Mouse (Mus musculus): ENCODE results near the gene Mrps15. TPM values are rescaled to one million over a fixed set of nuclear protein-coding genes. Genes with fewer than 3 reads are reported as not detected.
"Not testable (repeated sequence)": the region's sequence is repeated elsewhere in the genome, so short reads cannot be mapped to it uniquely, and the experiment has no call there.

The Mrps15 gene
- polyA plus RNA-seq, 1 experiment from 2014 or later, result 118 TPM

DNA sequence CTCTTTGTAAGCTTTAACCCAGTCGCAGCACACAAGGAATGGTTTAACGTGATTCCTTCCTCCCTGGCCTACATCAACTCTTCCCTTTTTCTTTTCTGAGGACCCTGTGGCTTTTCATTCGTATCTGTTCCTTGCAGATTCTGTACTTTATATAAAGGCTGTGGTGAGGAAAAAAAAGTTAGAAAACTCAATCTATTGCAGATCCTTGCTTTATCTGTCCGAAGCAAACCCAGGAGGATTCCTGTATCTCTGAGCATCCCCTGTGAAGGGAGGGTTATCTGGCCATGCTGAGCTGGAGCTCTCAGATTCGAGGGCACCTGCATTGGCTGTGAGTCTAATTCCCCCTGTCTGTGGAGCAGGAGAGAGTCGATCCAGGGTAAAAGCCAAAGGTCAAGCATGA, 22.1 kb downstream of the Mrps15 start:
- DNase-seq (ENCODE audit: low spot score), result no peak

DNA sequence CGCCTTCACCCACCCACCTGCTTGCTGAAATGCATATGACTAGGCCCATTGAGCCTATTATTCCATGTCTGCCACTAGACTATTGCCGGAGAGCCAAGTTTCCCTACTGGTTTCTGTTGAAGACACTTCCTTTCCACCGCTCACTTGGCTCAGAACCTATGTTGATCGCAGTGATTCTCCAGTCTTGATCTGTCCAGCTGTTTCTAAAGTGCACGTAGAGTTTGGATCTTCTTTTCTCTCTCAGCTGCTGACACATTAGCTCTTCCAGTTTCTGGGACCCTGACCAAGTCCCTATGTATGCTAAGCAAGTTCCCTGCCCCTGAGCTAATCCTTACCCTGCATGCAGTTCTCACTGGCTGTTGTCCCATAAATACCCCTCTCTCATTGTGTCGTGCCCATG, 31.1 kb downstream of the Mrps15 start:
- no peak for DNase-seq (ENCODE audit: low spot score)

DNA sequence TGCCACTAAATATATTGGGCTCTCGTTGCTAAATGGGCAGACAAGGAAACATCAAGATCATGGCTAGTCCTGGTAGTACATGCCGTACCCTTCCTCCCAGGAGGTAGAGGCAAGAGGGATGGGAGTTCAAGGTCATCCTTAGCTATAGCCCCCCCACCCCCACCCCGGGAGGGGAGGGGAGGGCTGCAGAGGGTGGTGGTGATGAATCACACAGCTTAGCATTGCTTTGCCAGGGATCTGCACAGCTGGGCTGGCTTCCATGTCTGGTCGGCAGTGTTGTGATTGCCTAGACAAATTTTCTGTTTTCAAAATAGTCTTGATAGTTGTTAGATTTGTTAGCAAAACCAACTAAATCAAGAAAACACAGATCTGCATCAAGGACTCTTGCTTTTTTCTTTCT, 32.5 kb downstream of the Mrps15 start:
- no peak for DNase-seq (ENCODE audit: low spot score)

DNA sequence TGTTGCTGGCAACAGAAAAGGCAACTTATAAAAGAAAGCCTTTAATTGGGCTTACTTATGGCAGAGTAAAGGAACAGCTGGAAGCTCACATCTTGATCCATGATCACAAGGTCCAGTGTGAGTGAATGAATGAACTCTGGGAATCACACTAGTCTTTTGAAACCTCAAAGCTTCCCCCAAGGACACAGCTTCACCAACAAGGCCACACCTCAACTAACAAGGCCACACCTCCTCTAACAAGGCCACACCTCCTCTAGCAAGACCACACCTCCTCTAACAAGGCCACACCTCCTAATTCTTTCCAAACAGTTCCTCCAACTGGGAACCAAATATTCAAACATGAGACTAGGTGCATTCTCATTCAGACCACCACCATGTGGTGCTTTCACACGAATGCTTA, 34.9 kb downstream of the Mrps15 start:
- no peak for DNase-seq (ENCODE audit: low spot score)

DNA sequence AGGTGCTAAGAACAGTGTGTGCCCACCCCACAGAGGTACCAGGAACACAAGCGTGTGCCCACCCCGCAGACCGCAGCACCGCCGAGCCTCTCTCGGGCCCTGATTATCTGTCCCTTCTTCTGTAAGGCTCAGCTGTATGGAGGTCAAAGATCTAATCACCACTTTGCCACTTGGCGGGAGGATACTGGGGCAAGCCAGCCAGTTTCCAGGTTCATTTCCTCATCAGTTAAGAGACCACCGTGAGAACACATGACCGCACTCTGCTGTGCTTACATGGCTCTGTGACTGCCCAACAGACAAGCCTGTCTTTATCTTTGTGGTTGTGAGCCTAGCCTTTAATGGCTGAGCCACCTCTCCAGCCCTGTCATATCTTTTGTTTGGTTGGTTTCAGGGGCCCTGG, 36.3 kb downstream of the Mrps15 start:
- no peak for DNase-seq (ENCODE audit: low spot score)

DNA sequence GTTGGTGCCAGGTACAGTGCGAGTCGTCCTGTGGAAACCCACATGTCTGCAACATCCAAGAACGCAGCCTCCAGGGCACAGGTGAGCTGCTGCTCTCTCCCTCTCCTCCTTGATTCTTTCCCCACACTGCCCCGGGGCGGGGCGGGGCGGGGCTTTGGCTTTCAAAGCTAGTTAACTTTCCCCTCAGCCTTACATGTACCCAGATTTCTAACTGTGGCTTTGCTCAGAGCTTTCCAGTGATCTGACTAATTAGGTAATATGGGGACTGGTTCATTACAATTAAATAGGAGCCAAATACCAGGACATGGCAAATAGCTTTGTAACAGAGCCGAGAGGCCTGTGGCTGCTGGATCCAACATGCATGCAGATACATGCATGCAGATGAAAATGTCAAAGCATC, 37.7 kb downstream of the Mrps15 start:
- DNase-seq (ENCODE audit: low spot score), result no peak

DNA sequence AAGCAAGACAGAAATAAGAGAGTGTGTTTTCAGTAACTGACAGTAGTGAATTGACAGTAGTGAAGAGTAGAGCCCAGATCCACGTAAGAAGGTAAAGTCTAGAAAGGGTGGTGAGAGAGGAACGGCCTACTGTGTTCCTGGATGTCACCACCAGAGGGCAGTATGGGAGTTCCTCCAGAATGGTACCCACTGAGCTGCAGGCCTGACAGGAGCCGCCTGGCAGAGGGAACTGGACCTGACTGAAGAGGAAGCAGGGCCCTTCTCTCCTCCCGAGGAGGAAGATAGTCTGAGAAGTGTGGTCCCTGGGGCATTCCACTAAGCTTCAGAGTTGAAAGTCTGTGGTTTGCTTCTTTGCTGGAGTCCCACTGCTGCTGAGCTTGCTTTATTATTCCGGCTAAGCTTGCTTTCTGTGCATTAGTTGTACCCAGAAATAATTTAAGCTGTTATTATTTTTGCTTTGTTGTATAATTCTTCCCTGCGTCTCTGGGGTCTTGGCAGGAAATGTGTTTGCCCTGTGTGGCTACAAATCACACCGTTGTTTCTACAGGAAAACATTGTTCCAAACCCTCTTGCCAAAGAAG, 39.4 kb downstream of the Mrps15 start:
- peak; percentile 90 for DNase-seq (ENCODE audit: low spot score)

DNA sequence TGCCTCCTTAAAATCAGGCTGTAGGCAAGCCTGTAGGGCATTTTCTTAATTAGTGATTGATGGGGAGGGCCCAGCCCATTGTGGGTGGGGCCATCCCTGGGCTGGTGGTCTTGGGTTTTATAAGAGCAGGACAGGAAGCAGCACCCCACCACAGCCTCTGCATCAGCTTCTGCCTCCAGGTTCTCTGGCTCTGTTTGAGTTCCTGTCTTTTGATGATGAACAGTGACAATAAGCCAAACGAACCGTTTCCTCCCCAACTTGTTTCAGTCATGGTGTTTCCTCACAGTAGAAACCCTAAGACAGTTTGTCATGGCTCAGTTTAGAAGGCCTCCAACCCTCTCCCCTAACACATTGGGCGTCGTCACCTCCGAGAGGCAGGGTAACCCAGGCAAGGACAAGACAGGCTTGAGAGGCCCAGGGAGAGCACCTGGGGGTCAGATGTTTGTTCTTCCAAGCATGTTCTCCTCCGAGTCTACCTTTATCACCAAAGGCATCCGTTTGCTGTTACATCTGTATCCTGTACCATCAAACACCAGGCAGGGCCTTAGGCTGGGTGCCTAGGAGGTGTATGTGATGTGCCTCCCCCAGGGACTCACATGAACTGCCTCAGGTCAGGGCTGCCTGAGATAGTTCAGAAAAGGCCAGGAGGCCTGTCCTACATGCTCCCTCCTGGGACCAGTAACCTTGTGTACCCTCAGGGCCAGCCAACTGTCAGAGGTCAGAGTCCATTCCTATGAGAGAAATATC, 43.5 kb downstream of the Mrps15 start:
- peak; percentile 77 for DNase-seq (ENCODE audit: low spot score)

DNA sequence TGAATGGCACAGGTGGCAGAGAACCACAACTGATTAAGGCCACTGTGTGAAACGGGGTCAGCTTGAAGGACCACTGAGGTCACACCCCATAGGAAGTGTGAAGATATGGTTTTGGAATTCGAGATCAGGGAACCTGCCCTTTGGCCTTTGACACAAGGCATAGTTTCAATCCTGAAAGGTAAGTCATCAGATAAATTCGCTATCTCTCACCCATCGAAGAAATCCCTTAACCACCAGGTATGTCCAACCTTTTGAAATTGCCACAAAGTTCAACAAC, 44.1 kb downstream of the Mrps15 start:
- no peak for DNase-seq (ENCODE audit: low spot score)

DNA sequence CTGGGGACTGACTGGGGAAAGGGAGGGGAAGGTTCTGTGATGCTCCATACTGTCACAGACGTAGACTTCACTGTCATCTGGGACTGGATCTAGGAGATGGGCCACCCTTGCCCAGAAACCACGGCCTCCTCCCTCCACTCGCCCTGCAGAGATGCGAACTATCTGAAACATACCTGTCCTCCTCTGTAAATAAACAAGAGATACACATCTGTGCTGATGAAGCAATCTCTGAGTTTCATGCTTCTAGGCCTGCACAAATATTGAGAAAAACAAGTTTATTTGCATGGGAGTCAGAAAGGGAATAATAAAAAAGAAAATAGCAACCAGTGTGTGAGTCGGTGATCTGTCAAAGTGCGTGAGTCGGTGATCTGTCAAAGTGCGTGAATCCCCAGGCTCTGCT, 45.1 kb downstream of the Mrps15 start:
- DNase-seq (ENCODE audit: low spot score), result no peak

DNA sequence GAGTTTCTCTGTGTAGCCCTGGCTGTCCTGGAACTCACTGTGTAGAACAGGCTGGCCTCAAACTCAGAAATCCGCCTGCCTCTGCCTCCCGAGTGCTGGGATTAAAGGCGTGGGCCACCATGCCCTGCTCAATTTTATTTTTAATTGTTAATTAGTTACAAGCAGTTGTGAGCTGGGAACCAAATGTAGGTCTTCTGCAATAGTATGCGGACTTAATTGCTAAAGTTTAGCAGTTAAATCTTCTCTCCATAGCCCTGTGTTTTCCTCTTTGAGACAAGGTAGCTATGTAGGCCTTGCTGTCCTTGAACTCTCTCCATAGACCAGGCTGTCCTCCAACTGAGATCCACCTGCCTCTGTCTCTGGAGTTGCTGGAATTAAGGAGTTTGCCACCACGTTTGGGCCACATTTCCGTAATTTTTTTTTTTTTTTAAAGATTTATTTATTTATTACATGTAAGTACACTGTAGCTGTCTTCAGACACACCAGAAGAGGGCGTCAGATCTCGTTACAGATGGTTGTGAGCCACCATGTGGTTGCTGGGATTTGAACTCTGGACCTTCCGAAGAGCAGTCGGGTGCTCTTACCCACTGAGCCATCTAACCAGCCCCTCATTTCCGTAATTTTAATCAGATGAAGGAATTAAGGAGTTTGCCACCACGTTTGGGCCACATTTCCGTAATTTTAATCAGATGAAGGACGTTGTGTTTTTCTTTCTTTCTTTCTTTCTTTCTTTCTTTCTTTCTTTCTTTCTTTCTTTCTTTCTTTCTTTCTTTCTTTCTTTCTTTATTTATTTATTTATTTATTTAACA, 49.1 kb downstream of the Mrps15 start:
- not testable (repeated sequence) for DNase-seq (ENCODE audit: low spot score)

DNA sequence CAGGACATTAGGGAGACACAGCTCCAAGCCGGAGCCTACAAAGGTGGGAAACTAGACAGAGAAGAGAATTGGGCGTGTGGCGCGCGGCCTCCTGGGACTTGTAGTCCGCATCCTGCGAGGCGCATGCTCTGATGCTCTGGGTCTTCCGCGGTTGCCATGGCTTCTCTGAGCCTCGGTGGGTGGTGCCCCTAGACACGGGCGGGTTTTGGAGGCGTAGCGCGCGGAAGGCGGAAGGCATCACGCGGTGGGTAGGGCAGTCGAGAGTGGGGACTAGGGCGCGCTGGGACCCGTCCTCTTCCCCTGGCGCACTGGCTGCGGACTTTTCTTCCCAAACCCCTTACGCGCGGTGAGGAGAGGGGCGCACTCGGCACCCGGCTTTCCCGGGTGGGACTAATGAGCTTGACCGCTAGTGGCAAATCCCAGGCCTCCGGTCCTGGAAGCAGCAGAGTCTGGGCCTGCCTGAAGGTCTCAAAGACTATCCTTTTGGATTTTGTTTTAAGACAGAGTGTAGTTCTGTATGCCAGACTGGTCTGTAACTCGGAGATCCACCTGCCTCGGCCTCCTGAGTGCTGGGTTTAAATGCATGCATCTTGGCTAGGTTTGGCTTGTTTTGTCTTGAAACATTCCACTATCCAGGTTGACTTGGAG, 49.9 kb downstream of the Mrps15 start, which contains the start of gene Lsm10:
TSS of gene Lsm10 (plus strand) at position 160 of the 648 bp plus-strand sequence.
- peak; percentile 97 for DNase-seq (ENCODE audit: low spot score)

DNA sequence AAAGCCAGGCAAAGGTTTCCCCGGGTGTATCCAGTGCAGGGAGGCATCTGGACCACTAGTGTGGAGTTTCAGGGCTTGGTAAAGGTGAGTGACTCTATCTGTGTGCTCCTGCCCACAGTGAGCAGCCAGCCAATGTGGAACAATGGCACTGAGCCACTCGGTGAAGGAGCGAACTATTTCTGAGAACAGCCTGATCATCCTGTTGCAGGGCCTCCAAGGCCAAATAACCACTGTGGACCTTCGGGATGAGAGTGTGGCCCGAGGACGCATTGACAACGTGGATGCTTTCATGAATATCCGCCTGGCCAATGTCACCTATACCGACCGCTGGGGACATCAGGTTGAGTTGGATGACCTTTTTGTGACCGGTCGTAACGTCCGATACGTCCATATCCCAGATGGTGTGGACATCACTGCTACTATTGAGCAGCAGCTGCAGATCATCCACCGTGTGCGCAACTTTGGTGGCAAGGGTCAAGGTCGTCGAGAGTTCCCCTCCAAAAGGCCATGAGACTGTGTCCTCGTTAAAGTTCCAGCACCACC, 51.1 kb downstream of the Mrps15 start:
- no peak for DNase-seq (ENCODE audit: low spot score)

DNA sequence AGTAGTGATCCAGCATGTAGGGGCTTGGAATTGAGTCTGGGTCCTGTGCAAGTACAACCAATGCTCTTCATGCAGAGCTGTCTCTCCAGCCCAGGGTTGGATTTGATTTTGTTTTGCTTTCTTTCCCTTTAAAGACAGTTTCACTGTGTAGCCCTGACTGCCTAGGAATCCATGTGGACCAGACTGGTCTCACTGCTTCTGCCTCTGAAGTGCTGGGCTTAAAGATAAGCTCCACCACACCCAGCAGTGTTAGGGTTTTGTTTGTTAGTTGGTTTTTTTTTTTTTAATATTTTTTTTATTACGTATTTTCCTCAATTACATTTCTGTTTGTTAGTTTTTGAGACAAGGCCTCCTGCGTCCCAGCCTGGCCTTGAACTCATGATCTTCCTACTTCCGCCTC, 52.6 kb downstream of the Mrps15 start:
- DNase-seq (ENCODE audit: low spot score), result no peak

DNA sequence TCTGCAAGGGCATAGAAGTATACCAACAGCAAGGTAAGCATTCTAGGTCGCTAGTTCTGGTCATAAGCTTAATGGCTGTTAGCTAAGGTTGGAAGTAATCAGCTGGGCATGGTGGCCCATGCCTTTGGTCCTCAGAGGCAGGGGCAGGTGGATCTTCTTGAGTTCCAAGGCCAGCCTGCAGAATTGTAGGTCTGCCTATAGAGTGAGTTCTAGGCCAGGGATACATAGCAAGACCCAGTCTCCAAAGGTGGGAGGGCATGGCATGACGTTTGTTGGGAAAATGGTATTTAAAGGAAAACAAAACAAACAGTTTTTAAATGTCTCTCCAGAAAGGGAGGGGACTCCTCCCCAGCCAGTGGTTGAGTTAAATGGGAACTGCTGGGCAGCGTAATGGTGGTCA, 54.0 kb downstream of the Mrps15 start:
- DNase-seq (ENCODE audit: low spot score), result no peak

DNA sequence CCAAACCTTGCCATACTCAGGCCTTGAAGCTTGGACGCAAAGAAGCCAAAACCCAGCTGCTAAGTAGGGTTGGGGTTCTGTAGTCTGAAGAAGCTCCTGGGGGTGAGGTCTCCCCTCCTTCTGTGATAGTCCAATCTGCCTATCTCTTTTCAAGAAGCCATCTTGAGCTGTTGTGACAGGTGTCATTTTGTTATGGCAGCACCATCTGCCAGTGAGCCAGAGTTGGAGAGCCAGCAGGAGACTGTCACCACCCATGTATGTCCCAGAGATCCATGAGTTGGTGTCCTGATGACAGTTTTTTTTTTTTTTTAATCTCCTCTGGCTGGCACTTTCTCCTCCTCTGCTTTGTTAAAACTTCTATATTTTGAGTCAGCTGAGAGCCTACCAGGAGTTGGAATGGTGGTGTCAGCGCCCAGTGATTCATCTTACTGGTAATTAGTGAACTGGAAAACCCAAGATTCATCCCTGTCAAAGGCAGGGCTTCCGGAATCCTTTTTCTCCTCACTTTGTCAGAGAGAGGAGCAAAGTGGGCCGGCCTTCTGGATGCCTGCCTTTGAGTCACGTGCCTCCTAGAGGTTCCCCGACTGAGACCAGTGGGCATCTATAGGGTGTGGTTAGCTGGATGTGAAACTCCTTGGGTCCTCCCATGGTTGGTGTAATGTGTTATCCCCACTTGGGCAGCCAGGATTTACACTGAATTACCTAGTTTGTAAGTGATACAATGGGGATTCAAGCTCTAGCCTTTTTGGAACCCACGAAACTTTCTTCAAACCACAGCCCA, 55.5 kb downstream of the Mrps15 start:
- no peak for DNase-seq (ENCODE audit: low spot score)

DNA sequence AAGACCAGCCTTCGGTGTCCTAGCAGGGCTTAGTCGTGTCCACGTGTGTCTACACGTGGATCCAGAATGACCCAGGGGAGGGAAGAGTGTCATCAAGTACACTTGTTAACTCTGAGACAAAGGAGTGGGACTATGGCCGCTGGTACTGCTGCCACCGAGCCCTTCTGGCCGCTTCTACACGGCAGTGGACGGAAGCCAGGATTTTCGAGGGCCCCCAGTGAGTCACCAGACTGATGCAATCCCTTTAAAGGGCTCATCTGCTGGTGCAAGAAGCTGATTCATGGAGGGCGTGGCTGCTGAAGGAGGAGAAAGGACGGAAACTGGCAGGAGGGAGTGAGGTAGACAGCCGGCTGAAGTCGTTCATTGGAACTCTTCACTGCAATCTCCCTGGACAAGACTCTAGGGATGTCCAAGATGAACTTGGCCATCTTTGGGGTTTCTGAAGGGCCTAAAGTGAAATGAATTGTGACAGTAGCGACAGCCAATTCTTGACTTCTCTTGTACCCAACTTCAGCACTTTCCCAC, 56.4 kb downstream of the Mrps15 start:
- DNase-seq (ENCODE audit: low spot score), result peak; percentile 70

DNA sequence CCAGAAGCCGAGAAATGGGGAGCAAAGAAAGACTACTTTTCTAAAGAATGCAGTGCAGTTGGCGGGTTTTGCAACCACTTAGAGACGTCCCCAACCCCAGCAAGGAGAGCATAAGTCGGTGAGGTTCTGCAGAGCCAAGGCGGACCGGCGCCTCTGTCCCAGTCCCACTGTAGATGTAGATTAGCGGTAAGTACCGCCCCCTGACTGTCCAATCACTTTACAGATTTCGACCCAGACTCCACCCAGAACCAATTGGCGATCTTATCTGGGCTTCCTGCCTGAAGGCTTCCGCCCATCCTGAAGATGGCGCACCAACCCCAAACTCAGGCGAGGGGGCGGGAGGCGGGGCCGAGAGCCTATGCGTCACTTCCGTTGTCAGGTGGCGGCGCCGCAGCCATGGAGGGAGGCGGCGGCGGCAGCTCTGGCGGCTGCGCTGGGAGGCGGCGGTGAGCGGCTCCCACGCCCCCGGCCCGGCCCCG, 56.9 kb downstream of the Mrps15 start, which contains the start of gene Stk40:
TSS of gene Stk40 (plus strand) at position 368 of the 479 bp plus-strand sequence.
- peak; percentile 98 for DNase-seq (ENCODE audit: low spot score)

DNA sequence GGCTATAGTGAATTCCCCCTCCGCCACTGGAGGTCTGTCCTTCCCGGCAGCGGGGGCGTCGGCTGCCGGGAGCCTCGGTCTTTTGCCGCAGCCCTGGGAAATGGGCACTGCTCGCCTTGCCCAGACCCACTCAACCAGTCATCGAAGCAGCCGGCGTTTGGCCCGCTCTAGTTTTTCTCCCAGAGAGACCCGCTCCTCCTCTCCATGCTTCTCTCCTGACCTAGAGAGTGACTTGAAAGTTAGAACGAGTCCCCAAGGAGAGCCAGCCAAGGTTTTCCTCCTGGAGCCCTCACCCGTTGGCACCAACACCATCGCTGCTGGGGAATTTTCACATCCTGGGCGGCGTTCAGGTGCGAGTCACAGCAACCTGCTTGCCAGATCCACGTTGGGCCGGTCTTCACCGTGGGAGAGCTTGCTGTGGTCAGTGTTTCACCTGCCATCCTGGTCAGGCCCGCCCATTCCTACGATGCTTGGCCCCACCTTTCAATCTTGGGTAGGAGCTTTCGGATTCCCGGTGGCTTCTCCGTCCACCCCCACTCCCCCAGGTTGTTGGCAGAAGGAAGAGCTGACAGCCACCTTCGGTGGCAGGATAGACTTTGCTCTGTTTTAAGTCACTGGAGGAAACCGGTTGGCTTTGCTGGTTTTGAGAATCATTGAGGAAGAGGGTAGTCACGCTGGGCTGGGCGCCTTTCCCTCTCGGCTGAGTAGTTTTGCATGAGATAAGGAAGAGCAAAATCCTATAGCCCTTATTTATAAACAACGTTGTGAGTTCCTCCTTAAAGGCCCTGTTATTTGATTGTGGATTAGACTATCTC, 57.7 kb downstream of the Mrps15 start:
- no peak for DNase-seq (ENCODE audit: low spot score)

Data from thymus, postnatal 0 days (tissue).